8 mouse cellular contexts compared by ENCODE assay signal in the genomic region with DNA sequence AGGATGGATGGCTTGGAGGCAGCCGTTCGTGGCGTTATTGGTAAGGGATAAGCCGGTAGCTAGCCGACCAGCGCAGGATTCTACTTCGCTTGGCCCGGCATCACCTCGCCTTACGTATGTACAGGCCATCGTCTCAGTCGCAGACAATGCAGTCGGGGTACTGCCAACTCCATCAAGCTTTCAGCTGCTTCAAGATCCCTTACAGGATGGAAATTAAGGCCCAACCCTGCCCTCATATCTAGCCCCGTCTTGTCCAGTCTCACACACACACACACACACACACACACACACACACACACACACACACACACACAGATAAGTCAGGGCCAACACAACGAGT. TPM values are rescaled to one million over a fixed set of nuclear protein-coding genes. Genes with fewer than 3 reads are reported as not detected.
DNase-seq lines count a peak whose midpoint lies in the region; ATAC-seq and TF ChIP-seq lines count a peak whose summit lies in the region.

No protein-coding gene starts in this region.

- H3K9ac ChIP-seq in heart, embryonic 14.5 days (ENCODE audit: low read length), result peak overlapping the region; percentile 84
- peak overlapping the region; percentile 79 for H3K9ac ChIP-seq in ES-E14 (ENCODE audit: insufficient read depth, low read depth, low read length, poor library complexity, severe bottlenecking)
- H3K9ac ChIP-seq in forebrain, embryonic 16.5 days (replicated peaks; ENCODE audit: low read depth, low read length), result peak overlapping the region; percentile 76
- H3K9ac ChIP-seq in liver, postnatal 0 days (replicated peaks), result peak overlapping the region; percentile 79

- peak overlapping the region; percentile 58 to 67 for H3K4me3 ChIP-seq in heart, embryonic 14.5 days (ENCODE audit: control insufficient read depth in 1 of 2, insufficient read depth in 1 of 2, low read depth in 1 of 2, low read length in 2 of 2)
- H3K4me3 ChIP-seq in ES-E14 (ENCODE audit: insufficient read depth in 1 of 2, low read depth in 1 of 2, low read length in 2 of 2, poor library complexity in 1 of 2, severe bottlenecking in 1 of 2), result peak overlapping the region; percentile 69 to 78
- H3K4me3 ChIP-seq in forebrain, embryonic 16.5 days (replicated peaks; ENCODE audit: low read length), result peak overlapping the region; percentile 50
- H3K4me3 ChIP-seq in liver, postnatal 0 days (ENCODE audit: low read depth, low read length), result peak overlapping the region; percentile 79

- no peak; the same call in 1 of the 2 replicates for TF ChIP-seq EP300 in liver, postnatal 0 days (IDR thresholded peaks at IDR 0.05; ENCODE audit: low read depth)

- DNase-seq in heart, adult 9 months (ENCODE audit: low spot score in 2 of 2), result no peak
- DNase-seq in ES-E14 (ENCODE audit: low read depth, low spot score), result no peak
- DNase-seq in liver, postnatal 0 days, result no peak
- no peak for DNase-seq in urinary bladder, postnatal 4 days (ENCODE audit: low spot score in 2 of 2)
- no peak for DNase-seq in cerebellum, adult 18-20 months
- DNase-seq in spleen, adult 18-20 months, result no peak

- H3K4me1 ChIP-seq in heart, embryonic 14.5 days (ENCODE audit: control insufficient read depth in 2 of 2, insufficient read depth in 2 of 2, low read length in 2 of 2), result peaks cover 4 to 6% of the 10 kb centered on the region in 2 experiments; a peak in 3 of 4 replicates
- H3K4me1 ChIP-seq in ES-E14 (ENCODE audit: control insufficient read depth in 2 of 2, insufficient read depth in 2 of 2, low read length in 2 of 2, poor library complexity in 1 of 2), result peaks cover 2 to 8% of the 10 kb centered on the region in 2 experiments; a peak in 3 of 4 replicates
- 0 out of 2 replicates have a peak, but pooled peaks cover 2% of the 10 kb centered on the region for H3K4me1 ChIP-seq in forebrain, embryonic 16.5 days (replicated peaks; ENCODE audit: control insufficient read depth, insufficient read depth, low read length)
- peaks cover 28% of the 10 kb centered on the region for H3K4me1 ChIP-seq in liver, postnatal 0 days (ENCODE audit: insufficient read depth)

- H3K36me3 ChIP-seq in heart, embryonic 14.5 days (ENCODE audit: control insufficient read depth, insufficient read depth, low read length), result no peaks in the 10 kb centered on the region
- H3K36me3 ChIP-seq in ES-E14 (ENCODE audit: control insufficient read depth, insufficient read depth, low read length, poor library complexity, severe bottlenecking), result no peaks in the 10 kb centered on the region
- H3K36me3 ChIP-seq in forebrain, embryonic 16.5 days (ENCODE audit: control insufficient read depth, insufficient read depth), result no peaks in the 10 kb centered on the region
- H3K36me3 ChIP-seq in liver, postnatal 0 days (replicated peaks; ENCODE audit: insufficient read depth, low read length), result no peaks in the 10 kb centered on the region

- in situ Hi-C loops in ES-E14 (cut with MboI; ENCODE audit: low sequenced_read_pairs in 2 of 2, unreplicated experiment in 2 of 2), result no loop called here

- H3K9me3 ChIP-seq in heart, embryonic 14.5 days (ENCODE audit: control insufficient read depth, low read length), result no peaks in the 10 kb centered on the region
- H3K9me3 ChIP-seq in ES-E14 (ENCODE audit: control insufficient read depth, insufficient read depth, low read depth, low read length), result no peaks in the 10 kb centered on the region
- no peaks in the 10 kb centered on the region for H3K9me3 ChIP-seq in forebrain, embryonic 16.5 days (ENCODE audit: control insufficient read depth, low read length)
- no peaks in the 10 kb centered on the region for H3K9me3 ChIP-seq in liver, postnatal 0 days (ENCODE audit: low read length)

- no peaks in the 10 kb centered on the region for H3K27me3 ChIP-seq in heart, embryonic 14.5 days (ENCODE audit: control insufficient read depth, insufficient read depth, low read length)
- H3K27me3 ChIP-seq in forebrain, embryonic 16.5 days (replicated peaks; ENCODE audit: control insufficient read depth, insufficient read depth, low read length), result no peaks in the 10 kb centered on the region
- no peaks in the 10 kb centered on the region for H3K27me3 ChIP-seq in liver, postnatal 0 days (ENCODE audit: insufficient read depth, low read length)

- no peak; the same call in 1 of the 2 replicates for ATAC-seq in heart, embryonic 14.5 days (ENCODE audit: insufficient number of reproducible peaks, insufficient read depth, low FRiP score, low read depth)
- no peak for ATAC-seq in forebrain, embryonic 16.5 days
- ATAC-seq in liver, postnatal 0 days, result no peak

- H3K27ac ChIP-seq in heart, embryonic 14.5 days (replicated peaks in 1 of 2; ENCODE audit: control insufficient read depth in 1 of 2, insufficient read depth in 1 of 2, low read depth in 2 of 2, low read length in 2 of 2), result peak overlapping the region; percentile 90 to 92
- peak overlapping the region; percentile 70 for H3K27ac ChIP-seq in ES-E14 (ENCODE audit: insufficient read depth, low read depth, low read length, poor library complexity, severe bottlenecking)
- H3K27ac ChIP-seq in forebrain, embryonic 16.5 days (ENCODE audit: low read length), result peak overlapping the region; percentile 63
- peak overlapping the region; percentile 92 for H3K27ac ChIP-seq in liver, postnatal 0 days (ENCODE audit: low read depth)

- H3K4me2 ChIP-seq in heart, embryonic 14.5 days (ENCODE audit: low read length), result peak overlapping the region; percentile 78
- H3K4me2 ChIP-seq in forebrain, embryonic 16.5 days (ENCODE audit: low read length), result peak overlapping the region; percentile 62
- H3K4me2 ChIP-seq in liver, postnatal 0 days (ENCODE audit: low read depth, low read length), result peak overlapping the region; percentile 94

- no peak for TF ChIP-seq CTCF in liver, postnatal 0 days (IDR thresholded peaks at IDR 0.05; ENCODE audit: low read depth)

- 2% methylated on average over 15 of the region's 15 CpGs for WGBS in heart, embryonic 14.5 days
- 2% methylated on average over 15 of the region's 15 CpGs for WGBS in forebrain, embryonic 16.5 days
- 2% methylated on average over 15 of the region's 15 CpGs for WGBS in liver, postnatal 0 days (ENCODE audit: insufficient replicate concordance)

TF ChIP-seq in ES-E14, 5 proteins besides CTCF, POLR2A, EP300 and RAD21:
- no peak for TF ChIP-seq HCFC1 (IDR thresholded peaks at IDR 0.05; ENCODE audit: borderline replicate concordance, insufficient read depth, low read length)
- no peak for TF ChIP-seq ZC3H11A (IDR thresholded peaks at IDR 0.05; ENCODE audit: borderline replicate concordance, low read depth, low read length)
- no peak for TF ChIP-seq ZNF384 (IDR thresholded peaks at IDR 0.05; ENCODE audit: low read depth, low read length)
- no peak for TF ChIP-seq MAFK (IDR thresholded peaks at IDR 0.05; ENCODE audit: insufficient read depth, low read depth, low read length)
- TF ChIP-seq CHD2 (IDR thresholded peaks at IDR 0.05; ENCODE audit: low read depth, low read length), result no peak

RNA-seq across cellular contexts. Expression of gene Ptdss2, which starts 1.3 kb away (rescaled TPM):
- polyA plus RNA-seq in heart, embryonic 14.5 days (2014; fragmentation: Nextera tagmentation; extraction: Ambion mirVana), result 51.8 and 65.6 TPM in 2 replicates
- total RNA-seq in ES-E14 (2012; rRNA removed), result 65.1 and 82.8 TPM in 2 replicates
- polyA plus RNA-seq in forebrain, embryonic 16.5 days (2015; fragmentation: Nextera tagmentation; extraction: Ambion mirVana), result 74.9 and 78.9 TPM in 2 replicates
- 57.9 and 71.0 TPM in 2 replicates for polyA plus RNA-seq in liver, postnatal 0 days (2015; fragmentation: Nextera tagmentation; extraction: Ambion mirVana)

RNA-seq across cellular contexts. Expression of gene Ano9, which starts 5.9 kb away (rescaled TPM):
- 0.34 TPM in 1 of 2 replicates, not detected in the other for polyA plus RNA-seq in heart, embryonic 14.5 days (2014; fragmentation: Nextera tagmentation; extraction: Ambion mirVana)
- 26.4 and 102 TPM in 2 replicates for total RNA-seq in ES-E14 (2012; rRNA removed)
- polyA plus RNA-seq in forebrain, embryonic 16.5 days (2015; fragmentation: Nextera tagmentation; extraction: Ambion mirVana), result 0.21 and 0.22 TPM in 2 replicates
- polyA plus RNA-seq in liver, postnatal 0 days (2015; fragmentation: Nextera tagmentation; extraction: Ambion mirVana), result 1.4 and 1.8 TPM in 2 replicates

RNA-seq across cellular contexts. Expression of gene Sigirr, which starts 23.1 kb away (rescaled TPM):
- 2.8 TPM in 2 replicates for polyA plus RNA-seq in heart, embryonic 14.5 days (2014; fragmentation: Nextera tagmentation; extraction: Ambion mirVana)
- total RNA-seq in ES-E14 (2012; rRNA removed), result 18.2 and 56.2 TPM in 2 replicates
- 2.1 TPM in 2 replicates for polyA plus RNA-seq in forebrain, embryonic 16.5 days (2015; fragmentation: Nextera tagmentation; extraction: Ambion mirVana)
- 18.0 and 20.1 TPM in 2 replicates for polyA plus RNA-seq in liver, postnatal 0 days (2015; fragmentation: Nextera tagmentation; extraction: Ambion mirVana)

RNA-seq across cellular contexts. Expression of gene Pkp3, which starts 45.5 kb away (rescaled TPM):
- 0.23 TPM in 1 of 2 replicates, not detected in the other for polyA plus RNA-seq in heart, embryonic 14.5 days (2014; fragmentation: Nextera tagmentation; extraction: Ambion mirVana)
- total RNA-seq in ES-E14 (2012; rRNA removed), result 8.0 and 12.2 TPM in 2 replicates
- polyA plus RNA-seq in forebrain, embryonic 16.5 days (2015; fragmentation: Nextera tagmentation; extraction: Ambion mirVana), result 0.17 TPM in 1 of 2 replicates, not detected in the other
- 1.4 and 1.5 TPM in 2 replicates for polyA plus RNA-seq in liver, postnatal 0 days (2015; fragmentation: Nextera tagmentation; extraction: Ambion mirVana)

RNA-seq across cellular contexts. Expression of gene Rnh1, which starts 49.2 kb away (rescaled TPM):
- polyA plus RNA-seq in heart, embryonic 14.5 days (2014; fragmentation: Nextera tagmentation; extraction: Ambion mirVana), result 109 and 116 TPM in 2 replicates
- total RNA-seq in ES-E14 (2012; rRNA removed), result 61.9 and 70.3 TPM in 2 replicates
- 41.0 and 45.7 TPM in 2 replicates for polyA plus RNA-seq in forebrain, embryonic 16.5 days (2015; fragmentation: Nextera tagmentation; extraction: Ambion mirVana)
- polyA plus RNA-seq in liver, postnatal 0 days (2015; fragmentation: Nextera tagmentation; extraction: Ambion mirVana), result 55.2 and 55.7 TPM in 2 replicates
